Mouse (Mus musculus) liver, adult 10 weeks (tissue): ENCODE measurements around the gene Basp1. TPM values are rescaled to one million over a fixed set of nuclear protein-coding genes. Genes with fewer than 3 reads are reported as not detected.

ENCODE experiments used
- polyA plus RNA-seq: library from polyadenylated mRNA; stranded (reverse); fragments of 350-450 nt; fragmentation: Illumina TruSeq; extraction: RNeasy Lipid Tissue Mini Kit (QIAGEN cat#74804); gene quantifications from one replicate; pipeline ENCODE4 v1.2.3, GENCODE M21; 2014; ENCODE audit warnings: low read depth, low replicate concordance

The Basp1 gene
- polyA plus RNA-seq = 1.6 TPM

DNA sequence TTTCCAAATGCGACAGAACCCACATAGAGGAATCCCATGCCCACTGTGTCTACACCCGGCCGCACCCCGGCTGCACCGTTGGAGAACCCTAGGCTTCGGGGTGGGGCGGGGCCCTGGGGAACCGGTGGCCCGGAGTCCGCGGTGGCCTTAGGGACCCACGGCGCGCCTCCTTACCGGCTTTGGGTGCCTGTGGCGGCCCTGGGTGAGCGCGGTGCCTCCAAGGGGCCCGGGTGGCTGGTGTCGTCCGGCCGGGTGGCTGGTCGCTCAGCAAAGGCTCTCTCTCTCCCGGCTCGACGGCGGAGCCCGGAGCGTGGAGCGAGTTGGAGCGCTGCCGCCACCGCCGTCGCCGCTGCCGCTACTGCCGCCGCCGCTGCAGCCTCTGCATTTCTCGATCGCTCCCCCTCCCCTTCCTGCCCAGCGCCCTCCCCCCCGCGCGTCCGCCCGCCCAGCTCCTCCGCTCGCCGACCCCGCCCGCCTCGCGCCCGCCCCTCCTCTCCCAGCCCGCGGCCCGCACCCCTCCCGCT is at the start of gene Basp1:
Basp1 (minus strand) TSS at position 387 of the 524 bp plus-strand sequence.

Other genes with a start within 250 kb of the Basp1 start
- gene Myo10, start 208.8 kb upstream of the Basp1 start, polyA plus RNA-seq = 8.0 TPM